Mouse (Mus musculus) megakaryocyte, embryonic 14.5 days (primary cell): Measurements from ENCODE around the gene Selenok.

ENCODE experiments used
- FLI1 ChIP-seq: IDR thresholded peaks from 2 replicates; pipeline ENCODE4 v1.6.1; 2012; ENCODE audit warnings: low read length, inconsistent platforms, mixed read lengths
- GATA1 ChIP-seq: IDR thresholded peaks from 3 replicates; pipeline ENCODE4 v1.6.1; 2012; ENCODE audit warnings: mixed read lengths, low read length, inconsistent platforms, borderline replicate concordance

- no peak for TF ChIP-seq GATA1
- no peak for TF ChIP-seq FLI1
Measured at GRCm38 (mm10) chr14:30016666-30017065, 48.6 kb downstream of the Selenok start.
